Mouse (Mus musculus): ENCODE measurements around the gene Ntn3. TPM values are rescaled to one million over a fixed set of nuclear protein-coding genes. Genes with fewer than 3 reads are reported as not detected.

The Ntn3 gene
- 1 to 10 TPM; 7.6 to 8.2 TPM for total RNA-seq (2021)
- long read RNA-seq, experiment 1, full-length matches to known transcripts = 5 of 5 reads
- long read RNA-seq, experiment 1, partial matches to known transcripts = 0 of 5 reads
- long read RNA-seq, experiment 1, other reads (novel, unspliced or antisense) = 0 of 5 reads
- long read RNA-seq, experiment 2, full-length matches to known transcripts = 10 of 12 reads
- long read RNA-seq, experiment 2, partial matches to known transcripts = 0 of 12 reads
- long read RNA-seq, experiment 2, other reads (novel, unspliced or antisense) = 2 of 12 reads

DNA sequence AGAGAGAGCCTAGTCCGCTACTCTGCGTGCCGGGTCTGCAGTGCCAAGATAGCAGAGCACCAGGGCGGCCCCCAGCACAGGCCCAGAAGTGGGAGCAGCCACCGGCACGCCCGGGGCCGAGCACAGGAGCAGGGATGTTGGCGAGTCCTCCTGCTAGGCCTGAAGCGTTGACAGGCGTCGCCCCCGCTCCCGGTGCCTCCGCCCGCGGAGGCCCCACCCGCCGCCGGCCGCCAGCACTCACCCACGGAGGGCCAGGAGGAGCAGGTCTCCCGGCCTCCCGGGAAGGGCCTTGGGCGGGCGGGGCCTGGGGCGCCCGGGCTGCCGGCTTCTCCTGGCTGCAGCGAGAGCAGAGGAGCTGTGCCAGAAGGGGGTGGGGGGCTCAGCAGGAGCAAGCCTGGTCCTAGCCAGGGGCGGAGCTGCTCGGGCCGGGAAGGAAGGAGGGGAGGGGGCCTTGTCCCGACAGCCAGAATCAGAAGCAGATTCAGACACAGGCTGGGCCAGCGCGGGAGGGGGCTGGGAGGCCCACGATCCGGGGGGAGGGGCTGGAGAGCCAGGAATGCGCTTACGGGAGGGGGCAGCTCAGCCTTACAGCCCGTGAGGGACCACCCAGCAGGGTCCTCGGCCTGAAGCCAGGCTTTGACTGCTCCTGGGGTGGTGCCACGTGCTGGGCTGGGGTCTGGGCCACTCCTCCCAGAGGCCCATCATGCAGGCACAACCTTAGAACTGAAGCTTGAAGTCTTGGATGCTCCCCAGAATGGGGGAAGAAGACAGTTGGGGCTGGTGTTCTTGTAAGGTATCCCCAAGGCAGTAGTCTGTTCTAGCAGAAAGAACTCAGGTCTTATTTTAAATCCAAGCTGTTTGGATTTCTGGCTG, at the start of gene Ntn3:
TSS of gene Ntn3 (minus strand) at position 489 of the 873 bp plus-strand sequence.
- DNase-seq (ENCODE audit: low spot score in 2 of 2) = peak in 1 of 2 experiments; percentile 24

DNA sequence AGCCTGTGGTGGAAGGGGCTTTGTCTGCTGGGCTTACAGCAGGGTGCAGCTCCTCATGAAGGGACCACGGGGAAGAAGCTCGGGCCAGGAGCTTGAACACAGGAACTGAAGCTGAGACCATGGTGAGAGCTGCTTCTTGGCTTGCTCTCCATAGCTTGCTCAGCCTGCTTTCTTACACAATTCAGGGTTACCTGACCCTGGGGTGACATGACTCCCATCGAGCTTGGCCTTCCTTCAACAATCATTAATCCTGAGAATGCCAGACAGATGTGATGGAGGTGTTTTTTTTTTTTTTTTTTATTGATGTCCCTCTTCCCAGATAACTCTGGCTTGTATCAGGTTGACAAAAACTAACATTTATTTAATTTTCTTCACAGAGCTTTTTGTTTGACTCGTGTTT, 49.6 kb upstream of the Ntn3 start:
- DNase-seq (ENCODE audit: low spot score in 2 of 2) = no peak

DNA sequence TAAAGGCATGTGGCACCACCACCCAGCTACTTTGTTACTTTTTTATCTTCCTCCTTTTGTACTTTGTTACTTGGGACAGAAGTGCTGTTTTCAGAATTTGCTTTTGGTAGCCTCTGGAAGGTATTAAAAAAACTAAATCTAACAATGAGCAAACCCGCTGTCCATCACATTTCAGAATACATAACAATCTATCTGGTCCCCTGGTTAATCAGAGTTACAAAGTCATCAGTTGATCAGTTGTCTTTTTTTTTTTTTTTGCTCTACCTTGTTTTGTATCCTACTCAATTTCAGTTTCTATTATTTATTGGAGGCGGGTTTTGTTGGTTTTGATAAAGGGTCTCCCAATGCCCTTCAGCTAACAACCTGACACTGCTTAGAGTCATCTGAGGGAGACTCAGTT, 43.0 kb upstream of the Ntn3 start:
- DNase-seq (ENCODE audit: low spot score in 2 of 2) = no peak

DNA sequence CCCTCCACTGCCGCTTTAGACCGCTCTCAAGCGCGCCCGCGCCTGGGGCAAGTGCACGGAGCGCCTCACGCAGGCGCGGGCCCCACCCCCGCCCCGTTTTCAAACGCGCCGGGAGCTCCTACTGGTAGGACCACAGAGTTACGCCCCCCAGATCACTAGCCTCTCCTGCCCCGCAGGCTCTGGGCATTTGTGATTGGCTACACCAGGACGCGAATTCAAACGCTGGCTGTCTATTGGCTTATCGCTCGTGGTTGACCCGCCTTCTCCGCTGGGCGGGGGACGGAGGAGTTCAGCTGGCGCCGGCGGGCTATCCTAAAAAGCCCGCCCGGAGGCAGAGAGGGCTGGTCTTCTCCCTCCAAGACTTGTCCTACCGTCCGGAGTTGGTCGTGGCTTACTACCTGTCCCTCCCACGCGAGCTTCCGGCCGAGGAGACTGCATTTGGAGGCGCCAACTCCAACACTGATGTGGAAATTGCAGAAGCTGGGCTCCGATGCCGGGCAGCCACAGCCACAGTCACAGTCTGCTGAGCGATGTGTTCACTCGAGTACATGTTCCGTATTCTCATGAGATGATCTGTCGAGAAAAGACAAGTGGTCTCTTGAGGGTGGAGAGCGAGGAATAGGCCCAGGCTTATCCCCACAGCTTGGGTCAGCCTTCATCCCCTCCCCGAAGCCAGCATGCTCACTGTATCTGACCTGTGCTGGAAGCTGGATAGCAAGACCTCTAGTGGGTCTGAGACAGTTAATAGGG, 42.2 kb upstream of the Ntn3 start, which contains the start of gene Ccnf:
TSS of gene Ccnf (minus strand) at position 165 of the 750 bp plus-strand sequence.
- peak; percentile 87 to 93 for DNase-seq (ENCODE audit: low spot score in 2 of 2)

DNA sequence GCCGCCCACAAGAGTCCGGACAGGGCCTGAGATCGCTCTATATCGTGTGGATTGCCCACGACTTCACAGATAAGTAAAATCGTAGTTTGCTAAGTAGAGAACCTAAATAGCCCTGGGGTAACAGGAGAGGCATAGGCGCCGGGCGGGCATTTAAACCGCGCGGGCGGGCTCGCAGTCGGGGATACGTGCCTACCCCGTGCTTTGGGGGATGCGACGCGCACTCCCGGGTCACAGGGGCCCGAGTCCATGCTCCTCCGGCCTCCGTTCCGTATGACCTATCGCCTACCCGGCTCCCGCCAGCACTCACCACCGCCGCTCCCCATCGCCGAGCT, 41.6 kb upstream of the Ntn3 start:
- DNase-seq (ENCODE audit: low spot score in 2 of 2) = no peak

DNA sequence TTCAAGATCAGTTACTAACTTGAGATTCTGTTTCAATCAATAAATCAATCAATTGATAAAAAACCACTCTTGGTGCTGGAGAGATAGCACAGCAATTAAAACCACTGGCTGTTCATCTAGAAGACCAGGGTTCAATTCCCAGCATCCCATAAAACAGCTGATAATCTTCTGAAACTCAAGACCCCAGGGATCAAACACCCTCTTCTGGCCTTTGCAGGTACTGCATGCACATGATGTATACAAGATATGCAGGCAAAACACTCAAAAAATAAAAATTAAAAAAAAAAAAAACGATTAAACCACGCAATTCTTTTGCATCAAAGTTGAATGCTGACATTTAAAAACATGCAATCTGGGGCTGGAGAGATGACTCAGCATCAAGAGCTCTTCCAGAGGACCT, 39.3 kb upstream of the Ntn3 start:
- no peak for DNase-seq (ENCODE audit: low spot score in 2 of 2)

DNA sequence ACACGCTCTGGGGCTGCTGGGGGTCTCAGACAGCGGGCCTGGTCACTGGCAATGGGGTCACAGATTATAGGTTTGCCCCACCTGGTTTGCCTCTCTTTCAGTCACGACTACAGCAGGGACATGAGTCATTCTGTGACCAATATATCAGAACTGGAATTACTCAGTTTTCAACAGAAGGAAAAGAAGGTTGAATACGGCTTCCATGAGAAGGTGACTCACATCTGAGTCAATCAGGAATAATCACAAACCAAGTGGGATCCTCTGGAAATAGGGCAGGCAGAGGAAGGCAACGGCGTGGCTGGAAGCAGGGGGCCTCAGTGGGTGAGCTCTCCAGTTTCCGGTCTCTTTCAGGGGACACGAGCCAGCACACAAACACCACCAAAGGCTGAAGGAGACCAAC, 34.7 kb upstream of the Ntn3 start:
- DNase-seq (ENCODE audit: low spot score in 2 of 2) = no peak

DNA sequence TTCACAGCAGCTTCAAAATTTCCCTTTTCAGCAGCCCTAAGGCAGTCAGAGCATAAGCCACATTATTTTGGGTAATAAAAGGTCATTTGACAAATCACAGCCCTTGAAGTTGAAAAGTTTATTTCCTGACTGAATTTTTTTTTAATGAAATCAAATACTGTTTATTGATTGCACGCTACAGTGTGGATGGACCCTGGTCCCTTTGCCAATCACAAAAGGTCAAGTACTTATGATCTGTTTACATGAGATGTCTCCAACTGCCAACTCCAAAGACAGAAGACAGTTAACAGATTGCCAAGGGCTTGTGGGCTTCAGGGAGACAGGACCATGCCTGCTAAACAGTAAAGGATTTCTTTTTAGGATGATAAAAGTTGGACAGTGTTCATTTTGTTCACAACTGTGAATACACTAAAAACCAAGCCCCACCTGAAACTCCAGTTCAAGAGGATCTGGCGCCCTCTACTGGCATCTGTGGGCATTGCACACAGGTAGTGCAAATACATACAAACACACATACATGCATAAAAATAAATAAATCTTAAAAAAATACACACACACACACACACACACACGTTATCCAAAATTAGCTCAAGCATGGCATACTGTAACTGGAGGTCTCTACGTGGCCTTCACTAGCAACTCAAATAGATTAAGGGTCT, 34.1 kb upstream of the Ntn3 start:
- peak in 1 of 2 experiments; percentile 35 for DNase-seq (ENCODE audit: low spot score in 2 of 2)

DNA sequence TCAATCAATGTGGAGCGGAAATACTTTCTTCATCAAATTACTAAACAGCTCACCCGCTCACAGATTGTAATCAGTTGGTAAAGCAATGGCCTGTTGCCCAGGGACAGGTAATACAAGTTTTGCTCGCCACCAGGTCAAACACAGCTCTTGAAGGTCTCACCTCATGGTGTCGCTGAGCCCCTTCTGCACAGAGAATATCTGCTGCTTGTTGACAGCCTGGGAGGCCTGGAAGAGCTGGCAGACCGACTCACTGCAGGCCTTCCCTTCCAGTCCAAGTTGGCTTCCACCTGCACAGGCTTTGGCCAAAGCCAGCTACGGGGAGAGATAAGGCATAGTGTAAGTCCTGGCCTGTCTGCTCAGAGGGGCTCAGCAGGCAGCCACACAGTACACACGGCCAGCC, 27.6 kb upstream of the Ntn3 start:
- DNase-seq (ENCODE audit: low spot score in 2 of 2) = no peak

DNA sequence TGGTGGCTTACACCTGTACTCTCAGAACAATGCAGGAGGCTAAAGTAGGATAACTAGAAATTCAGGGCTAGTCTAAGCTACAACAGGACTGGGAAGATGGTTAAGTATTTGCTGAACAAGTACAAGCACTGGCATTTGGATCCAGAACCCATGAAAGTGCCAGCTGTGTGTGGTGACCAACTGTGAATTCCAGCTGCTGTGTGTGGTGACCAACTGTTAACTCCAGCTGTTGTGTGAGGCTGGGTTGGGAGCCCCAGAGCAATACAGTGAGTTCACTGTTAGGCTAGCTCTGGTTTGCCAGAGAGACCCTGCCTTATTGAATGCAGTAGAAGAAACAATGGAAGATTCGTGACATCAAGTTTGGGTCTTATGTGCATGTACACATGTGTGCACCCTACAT, 27.1 kb upstream of the Ntn3 start:
- DNase-seq (ENCODE audit: low spot score in 2 of 2) = no peak

DNA sequence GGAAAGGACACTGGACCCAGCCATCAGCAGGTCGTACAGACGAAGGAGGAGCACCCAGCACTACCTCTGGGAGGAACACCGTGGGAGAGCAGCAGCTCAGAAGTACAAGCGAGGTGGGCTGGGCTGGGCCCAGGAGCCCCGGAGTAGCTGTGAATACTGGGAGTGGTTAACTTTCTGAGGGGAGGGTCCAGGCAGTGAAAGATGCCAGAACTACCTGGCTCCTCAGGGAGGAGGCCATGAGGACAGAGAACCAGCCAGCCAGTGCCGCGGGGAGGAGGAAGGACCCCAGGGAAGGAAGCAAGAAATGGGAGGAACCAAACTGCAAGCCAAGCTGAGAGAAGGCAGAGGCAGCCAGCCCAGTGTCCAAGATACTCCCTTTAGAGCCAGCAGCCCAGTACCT, 18.6 kb upstream of the Ntn3 start:
- DNase-seq (ENCODE audit: low spot score in 2 of 2) = no peak

DNA sequence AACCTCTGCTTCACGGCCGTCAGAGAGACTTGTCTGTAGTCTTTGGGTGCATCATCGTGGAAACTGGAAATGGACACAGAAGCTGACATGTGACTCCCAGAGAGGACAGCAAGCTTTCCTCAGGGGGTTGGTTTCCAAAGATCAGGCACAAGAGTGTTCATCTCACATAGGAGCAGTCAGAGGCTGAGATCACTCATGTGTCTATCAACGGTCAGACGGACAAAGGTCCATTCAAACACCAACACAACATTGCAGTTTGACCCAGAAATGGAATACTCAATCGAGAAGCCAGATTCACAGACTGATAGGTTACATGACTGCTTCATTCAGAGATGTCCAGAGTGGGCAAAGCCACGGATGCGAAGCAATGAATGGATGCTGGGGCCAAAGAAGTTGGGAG, 17.4 kb upstream of the Ntn3 start:
- DNase-seq (ENCODE audit: low spot score in 2 of 2) = no peak

DNA sequence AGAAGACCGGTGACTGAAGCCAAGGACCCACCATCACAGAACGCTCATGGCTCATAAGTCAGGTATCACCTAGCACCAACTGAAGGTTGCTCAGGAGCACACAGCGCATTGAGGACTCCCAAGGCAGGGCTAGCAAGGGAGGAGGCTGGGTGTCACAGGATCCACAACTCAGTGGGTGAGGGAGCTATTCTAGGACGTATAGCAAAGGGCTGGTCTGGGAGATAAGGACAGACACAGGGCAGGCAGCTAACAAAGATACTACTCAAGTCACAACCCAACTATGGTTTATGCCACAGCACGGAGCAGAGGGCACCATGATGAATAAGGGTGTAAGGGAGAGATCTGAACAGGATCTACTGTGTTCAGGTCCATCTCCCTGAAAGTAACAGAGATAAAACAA, 16.5 kb upstream of the Ntn3 start:
- DNase-seq (ENCODE audit: low spot score in 2 of 2) = no peak

DNA sequence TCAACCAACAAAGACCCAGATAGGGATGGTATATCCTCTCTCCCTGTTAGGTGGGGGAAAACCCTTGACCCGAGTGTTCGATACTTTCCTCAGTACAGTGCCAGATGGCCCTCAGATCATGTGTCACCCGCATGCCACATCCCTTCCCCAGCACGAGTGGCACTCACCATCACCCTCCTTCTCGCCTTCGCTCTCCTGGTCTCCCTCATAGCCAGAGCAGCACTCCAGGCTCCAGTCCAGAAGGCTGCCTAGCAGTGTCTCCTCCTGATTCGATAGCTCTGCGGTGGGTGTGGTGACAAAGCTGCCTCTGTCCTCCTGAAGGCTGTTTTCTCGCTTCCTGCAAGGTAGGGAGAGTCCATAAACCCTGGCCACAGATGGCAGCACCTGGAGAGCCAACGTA, 15.4 kb upstream of the Ntn3 start:
- DNase-seq (ENCODE audit: low spot score in 2 of 2) = no peak

DNA sequence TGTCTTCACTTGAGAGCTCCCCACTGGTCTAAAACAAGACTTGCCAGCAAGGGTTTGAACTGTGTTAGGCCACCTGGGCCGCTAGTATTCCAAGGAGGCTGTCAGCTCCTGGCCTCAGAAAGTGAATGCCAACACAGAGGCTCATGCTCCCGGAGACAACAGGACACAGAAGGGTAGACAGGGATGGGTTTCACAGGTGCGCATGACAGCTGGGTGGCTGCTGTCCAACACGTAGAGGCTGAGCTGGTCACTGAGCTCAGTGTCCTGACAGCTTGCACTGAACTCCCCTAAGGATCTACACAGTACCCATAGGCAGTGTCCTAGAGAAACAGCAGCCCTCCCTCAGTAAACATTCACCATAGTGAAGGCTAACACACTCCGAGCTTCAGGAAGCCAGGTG, 14.2 kb upstream of the Ntn3 start:
- DNase-seq (ENCODE audit: low spot score in 2 of 2) = no peak

DNA sequence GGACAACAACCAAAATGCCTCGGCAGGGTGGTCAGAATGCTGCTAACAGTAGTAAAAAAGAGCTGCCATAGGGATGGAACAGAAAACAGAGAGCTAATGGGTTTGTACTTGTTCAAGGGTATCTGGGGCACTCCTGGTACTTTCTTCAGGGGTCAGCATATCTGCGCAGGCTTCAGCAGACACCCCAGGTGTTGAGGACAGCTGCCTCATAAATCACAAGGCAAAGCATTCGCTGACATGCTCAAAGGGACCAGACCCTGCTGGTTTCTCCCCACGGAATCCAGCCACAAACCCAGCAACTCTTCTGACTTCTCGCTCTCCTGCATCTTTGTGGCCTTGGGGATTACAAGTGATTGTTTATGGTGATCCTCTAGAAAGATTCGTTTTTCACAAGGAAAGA, 13.3 kb upstream of the Ntn3 start:
- DNase-seq (ENCODE audit: low spot score in 2 of 2) = no peak

DNA sequence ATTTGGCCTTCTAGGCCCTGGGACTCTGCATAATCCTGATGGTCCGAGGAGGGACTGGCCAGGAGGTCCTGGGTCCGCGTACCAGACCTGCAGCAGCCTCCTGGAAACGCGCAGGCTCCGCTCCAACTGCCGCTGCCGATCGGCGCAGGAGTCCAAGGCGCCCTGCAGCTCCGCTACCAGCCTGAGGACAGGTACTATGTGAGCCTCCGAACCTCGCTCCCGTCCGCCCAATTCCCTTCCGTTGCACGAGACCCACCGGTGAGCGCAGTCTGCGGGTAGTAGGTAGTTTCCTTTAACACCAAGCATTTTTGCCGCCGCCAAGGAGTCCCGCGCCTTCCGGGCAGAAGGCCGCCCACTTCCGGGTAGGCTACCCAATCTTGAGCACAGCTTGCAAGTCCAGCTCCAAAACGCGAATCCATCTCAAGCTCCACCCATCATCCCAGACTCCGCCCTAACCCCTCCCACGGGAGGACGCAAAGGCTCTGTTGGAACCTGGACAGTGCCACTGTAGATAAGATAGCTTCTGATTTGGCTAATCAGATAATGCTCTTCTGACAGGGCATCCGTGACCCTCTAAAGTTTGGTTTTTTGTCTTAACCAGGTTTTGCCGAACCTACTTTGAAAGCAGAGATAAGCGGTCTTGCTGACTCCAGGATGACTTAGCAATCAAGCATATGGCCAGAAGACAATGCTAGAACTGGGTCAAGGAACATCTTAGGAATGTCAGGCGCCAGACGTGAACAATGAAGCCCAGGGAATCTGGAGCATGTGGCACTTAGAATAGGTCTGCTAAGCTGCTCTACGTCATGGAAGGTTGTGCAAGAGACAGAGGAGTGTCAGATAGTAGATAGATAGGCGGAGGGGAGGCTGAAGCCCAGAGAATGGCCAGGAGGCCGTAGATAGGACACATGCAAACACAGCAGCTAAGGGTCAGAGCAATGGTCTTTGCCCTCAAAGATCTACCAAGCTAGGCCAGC, 11.4 kb upstream of the Ntn3 start, which contains the start of gene Tedc2:
TSS of gene Tedc2 (minus strand) at position 417 of the 977 bp plus-strand sequence.
- DNase-seq (ENCODE audit: low spot score in 2 of 2) = peak; percentile 73 to 88

DNA sequence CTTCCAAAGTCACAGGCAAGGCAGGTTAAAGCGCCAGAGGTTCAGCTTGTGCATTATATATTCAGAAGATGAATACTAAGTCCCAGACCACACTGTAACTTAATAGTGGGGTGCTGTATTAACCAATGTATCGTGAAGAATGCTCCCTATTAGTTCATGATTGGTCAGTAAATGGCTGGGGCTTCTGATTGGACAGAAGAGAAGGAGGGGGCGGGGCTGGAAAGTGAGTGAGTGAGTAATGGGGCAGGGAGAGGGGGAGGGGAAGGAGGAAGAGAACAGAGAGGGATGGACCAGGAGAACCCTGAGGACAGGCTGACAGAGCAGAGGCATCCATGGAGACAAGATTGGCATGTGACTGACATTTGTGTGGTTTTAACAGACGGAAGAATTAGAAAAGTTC, 7.5 kb upstream of the Ntn3 start:
- DNase-seq (ENCODE audit: low spot score in 2 of 2) = no peak

DNA sequence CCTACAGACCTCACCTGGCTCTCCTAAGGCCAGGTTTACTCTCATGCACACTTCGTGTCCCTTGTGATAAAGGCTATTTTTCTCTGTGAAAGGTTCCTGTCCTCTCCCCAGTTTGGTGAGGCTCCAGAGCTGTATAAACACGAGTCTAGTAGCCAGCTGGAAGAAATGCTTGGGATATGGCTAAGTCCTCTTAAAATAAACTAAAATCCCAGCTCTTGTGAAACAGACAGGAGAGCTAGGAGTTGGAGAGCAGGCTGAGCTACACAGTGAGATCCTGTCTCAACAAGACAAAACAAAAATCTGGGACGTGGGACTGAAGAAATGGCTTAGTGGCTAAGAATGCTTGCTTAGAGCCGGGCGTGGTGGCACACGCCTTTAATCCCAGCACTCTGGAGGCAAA, 3.9 kb upstream of the Ntn3 start:
- DNase-seq (ENCODE audit: low spot score in 2 of 2) = no peak

DNA sequence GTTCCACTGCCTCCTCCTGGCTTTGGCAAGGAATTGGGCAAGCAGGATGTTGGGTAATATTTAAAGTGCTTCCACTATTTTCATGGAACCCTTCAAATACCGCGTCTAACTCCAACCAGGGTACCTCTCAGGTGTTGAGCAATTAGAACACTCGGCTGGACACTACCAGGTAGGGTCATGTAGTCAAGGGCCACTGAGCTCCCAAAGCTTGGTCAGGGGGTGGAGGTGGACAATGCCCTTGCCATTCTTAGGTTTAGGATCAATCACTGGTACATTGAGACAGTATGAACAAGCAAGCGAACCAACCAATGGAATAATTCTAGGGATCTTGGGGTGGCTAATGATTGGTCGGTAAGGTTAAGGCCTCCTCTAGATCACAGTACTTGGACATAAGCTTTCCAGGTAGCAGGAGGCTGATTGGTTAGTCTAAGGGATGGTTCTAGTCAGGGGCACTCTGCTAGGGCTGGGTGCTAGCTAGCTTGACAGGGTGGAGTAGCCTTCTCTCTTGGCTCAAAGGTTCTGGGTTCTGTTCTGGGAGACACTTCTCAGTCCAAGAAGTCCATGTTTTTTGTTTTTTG, 3.2 kb upstream of the Ntn3 start:
- DNase-seq (ENCODE audit: low spot score in 2 of 2) = no peak
